Mouse (Mus musculus) B cell, adult 67 days (primary cell): ENCODE data around the gene Gm45194. TPM values are rescaled to one million over a fixed set of nuclear protein-coding genes. Genes with fewer than 3 reads are reported as not detected.

ENCODE experiments used
- total RNA-seq, 2 experiments: library from RNA; stranded (reverse); gene quantifications; 4 replicates each; pipeline ENCODE4 v1.2.4; 2023

The Gm45194 gene
- total RNA-seq, result not detected

GRCm38 (mm10) chrX:111891089-111891488 is at the start of gene Gm45194:
Gm45194 (plus strand) TSS chrX:111891389.

GRCm38 (mm10) chrX:112010707-112011106 is 119.5 kb downstream of the Gm45194 start, which contains the start of gene Tex16:
Tex16 (plus strand) TSS chrX:112011007.

DNA sequence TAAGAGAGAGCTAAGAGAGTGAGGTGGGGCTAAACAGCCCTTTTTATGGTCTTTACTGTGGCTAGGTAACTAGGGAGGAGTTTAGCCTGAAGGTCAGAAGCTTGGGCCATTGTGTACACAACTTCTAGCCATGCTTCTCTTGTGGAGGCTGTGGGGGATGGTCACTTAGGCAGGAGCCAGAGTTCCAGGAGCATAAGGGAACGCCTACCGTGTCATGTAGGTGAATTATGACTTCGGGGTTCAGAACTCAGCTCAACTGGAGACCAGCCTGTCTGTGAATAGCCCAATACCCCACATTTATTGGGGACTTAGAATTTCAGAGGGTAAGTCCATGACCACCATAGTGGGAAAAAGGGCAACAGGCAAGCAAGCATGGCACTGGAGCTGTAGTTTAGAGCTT is 347.6 kb downstream of the Gm45194 start, which contains the start of gene 4933403O08Rik:
TSS of gene 4933403O08Rik (plus strand) at position 301 of the 400 bp plus-strand sequence.

Other genes with a start within 250 kb of the Gm45194 start
- gene Hdx, start 194.3 kb upstream of the Gm45194 start, total RNA-seq, result not detected
- gene Tex16, start 119.6 kb downstream of the Gm45194 start, total RNA-seq, result not detected